Mouse (Mus musculus) thymus, postnatal 25 days (tissue): ENCODE data around the gene D10Wsu102e.
"Not testable (repeated sequence)": the region's sequence is repeated elsewhere in the genome, so short reads cannot be mapped to it uniquely, and the experiment has no call there.

ENCODE experiments used
- DNase-seq: peaks from one replicate; pipeline ENCODE4 v3.0.0; 2022

D10Wsu102e gene

GRCm38 (mm10) chr10:83400896-83401295 lies 40.9 kb downstream of the D10Wsu102e start:
- not testable (repeated sequence) for DNase-seq

- no peak for DNase-seq
Measured at GRCm38 (mm10) chr10:83405031-83405430, 45.0 kb downstream of the D10Wsu102e start.

- no peak for DNase-seq
Measured at GRCm38 (mm10) chr10:83405711-83406110, 45.7 kb downstream of the D10Wsu102e start.

DNA sequence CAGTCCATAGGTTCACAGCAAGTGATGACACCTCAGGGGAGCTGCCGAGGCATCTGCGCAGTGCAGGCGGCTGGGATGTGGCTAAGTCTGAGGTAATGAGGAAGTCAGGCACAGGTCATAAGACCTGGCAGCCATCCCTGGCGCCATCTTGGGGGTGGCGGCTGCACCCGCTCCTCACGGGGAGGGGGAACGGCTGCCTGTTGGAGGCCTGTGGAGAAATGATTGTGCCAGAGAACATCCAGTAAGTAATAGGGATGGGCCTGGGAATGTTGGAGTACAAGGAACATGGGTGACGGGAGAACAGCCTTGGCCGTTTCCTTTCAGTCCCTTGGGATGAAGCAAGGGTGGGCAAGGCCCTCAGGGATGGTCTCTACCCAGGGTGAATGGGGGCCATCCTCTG lies 47.1 kb downstream of the D10Wsu102e start:
- DNase-seq = no peak

DNA sequence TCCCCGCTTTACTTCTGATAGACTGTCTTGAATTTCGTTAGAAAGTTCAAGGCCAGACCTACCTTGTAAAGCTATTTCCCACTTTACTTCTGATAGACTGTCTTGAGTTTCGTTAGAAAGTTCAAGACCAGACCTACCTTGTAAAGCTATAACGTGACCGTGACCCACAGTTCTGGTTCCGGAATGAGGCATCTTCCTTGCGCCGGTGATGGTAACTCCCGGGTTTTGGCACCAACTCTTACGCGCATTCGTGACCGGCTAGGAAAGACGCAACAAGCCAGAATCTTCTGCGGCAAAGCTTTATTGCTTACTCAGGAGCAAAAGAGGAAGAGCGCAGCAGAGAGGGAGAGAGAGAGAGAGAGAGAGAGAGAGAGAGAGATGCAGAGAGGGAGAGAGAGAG lies 58.4 kb downstream of the D10Wsu102e start:
- DNase-seq = not testable (repeated sequence)

DNA sequence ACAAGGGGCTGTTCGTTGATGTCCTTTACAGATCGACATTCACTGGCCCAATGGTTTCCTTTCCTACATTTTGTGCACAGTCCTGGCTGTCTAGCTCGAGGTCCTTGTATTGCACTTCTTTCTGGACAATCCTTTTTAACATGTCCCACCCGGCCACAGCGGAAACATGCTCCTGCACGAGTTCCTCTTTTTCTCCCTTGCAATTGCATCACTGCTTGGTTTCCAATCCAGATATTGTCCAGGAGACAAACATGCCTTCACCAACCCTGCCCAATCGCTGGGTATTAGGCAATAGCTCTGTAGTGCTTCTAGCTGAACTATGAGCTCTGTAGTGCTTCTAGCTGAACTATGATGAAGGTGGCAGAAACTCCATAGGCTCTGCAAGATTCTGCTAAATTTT lies 88.6 kb downstream of the D10Wsu102e start:
- DNase-seq = no peak

- no peak for DNase-seq
Measured at GRCm38 (mm10) chr10:83457531-83457930, 97.5 kb downstream of the D10Wsu102e start.

- DNase-seq = no peak
Measured at GRCm38 (mm10) chr10:83475226-83475625, 115.2 kb downstream of the D10Wsu102e start.

- no peak for DNase-seq
Measured at GRCm38 (mm10) chr10:83477286-83477685, 117.3 kb downstream of the D10Wsu102e start.

DNA sequence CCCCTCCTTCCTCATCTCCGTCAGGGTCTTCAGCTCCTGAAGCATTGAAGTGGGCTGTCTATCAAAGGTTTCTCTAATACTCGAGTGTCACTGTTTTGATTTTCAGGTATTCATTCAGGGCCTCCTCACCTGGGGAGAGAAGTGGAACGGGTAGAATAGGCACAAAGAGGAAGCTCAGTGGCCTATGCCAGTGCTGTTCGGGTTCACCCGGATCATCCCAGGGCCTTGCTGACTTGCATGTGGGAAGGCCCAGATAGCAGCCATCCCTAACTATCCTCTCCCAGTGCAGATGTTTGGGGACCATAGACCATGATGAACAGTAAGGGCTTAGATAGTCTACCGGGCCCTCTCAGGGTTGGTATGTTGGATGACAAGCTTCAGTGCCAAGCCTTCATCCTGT lies 130.5 kb downstream of the D10Wsu102e start:
- DNase-seq = no peak

DNA sequence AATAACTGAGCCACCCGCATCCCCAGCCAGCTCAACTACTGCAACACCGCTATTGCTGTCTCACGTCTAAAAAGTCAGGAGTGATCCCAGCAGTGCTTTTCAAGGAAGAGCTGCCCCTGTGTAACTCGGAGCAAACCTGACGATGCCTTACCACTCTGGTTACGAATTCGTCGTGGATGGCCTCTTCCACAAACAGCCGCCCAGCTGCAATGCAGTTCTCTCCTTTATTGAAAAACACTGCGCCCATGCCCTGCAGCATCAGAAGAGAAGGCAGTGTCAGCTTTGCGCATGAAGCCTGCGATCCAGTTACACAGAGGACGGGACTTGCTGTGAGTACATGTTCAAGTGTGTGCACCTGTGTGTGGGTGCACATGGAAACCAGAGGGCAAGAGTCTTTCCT lies 137.3 kb downstream of the D10Wsu102e start:
- DNase-seq = no peak

GRCm38 (mm10) chr10:83508962-83509660 lies 149.1 kb downstream of the D10Wsu102e start:
- DNase-seq = peak; percentile 44

GRCm38 (mm10) chr10:83511304-83511703 lies 151.3 kb downstream of the D10Wsu102e start:
- no peak for DNase-seq

DNA sequence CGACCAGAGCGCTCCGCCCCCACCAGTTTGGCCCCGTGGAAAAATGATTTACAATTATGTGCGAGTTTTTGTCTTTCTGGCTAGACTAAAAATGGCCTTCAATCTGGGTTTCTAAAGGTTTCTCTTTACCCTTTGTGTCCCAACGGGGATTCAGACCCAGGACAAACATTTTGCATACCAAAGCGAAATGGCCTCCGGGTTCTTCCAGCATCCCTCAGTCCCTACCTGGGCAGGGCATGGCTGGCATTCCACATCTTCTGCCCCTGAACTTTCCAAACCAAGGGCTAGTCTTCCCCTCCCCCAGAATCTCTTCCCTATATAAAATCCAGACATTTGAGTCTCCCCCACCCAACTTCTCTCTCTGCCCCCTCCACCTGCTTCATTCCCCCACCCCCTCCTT lies 153.7 kb downstream of the D10Wsu102e start:
- DNase-seq = no peak

DNA sequence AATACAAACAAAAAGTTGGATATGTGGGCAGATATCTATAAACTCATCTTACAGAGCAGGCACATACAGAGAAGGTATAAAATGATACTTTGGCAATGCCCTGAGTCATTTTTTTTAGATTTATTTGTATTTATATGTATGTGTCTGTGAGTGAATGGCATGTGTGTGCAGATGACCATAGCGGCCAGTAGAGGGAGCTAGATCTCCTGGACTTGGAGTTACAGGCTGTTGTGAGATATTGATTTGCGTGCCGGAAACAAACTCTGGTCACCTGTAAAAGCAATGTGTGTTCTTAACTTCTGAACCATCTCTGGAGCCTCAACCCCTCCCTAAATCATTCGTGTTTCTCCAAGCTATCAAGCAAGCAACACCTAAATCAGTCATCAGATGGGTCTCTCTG lies 161.0 kb downstream of the D10Wsu102e start:
- peak; percentile 8 for DNase-seq

GRCm38 (mm10) chr10:83524238-83524637 lies 164.2 kb downstream of the D10Wsu102e start:
- DNase-seq = not testable (repeated sequence)

DNA sequence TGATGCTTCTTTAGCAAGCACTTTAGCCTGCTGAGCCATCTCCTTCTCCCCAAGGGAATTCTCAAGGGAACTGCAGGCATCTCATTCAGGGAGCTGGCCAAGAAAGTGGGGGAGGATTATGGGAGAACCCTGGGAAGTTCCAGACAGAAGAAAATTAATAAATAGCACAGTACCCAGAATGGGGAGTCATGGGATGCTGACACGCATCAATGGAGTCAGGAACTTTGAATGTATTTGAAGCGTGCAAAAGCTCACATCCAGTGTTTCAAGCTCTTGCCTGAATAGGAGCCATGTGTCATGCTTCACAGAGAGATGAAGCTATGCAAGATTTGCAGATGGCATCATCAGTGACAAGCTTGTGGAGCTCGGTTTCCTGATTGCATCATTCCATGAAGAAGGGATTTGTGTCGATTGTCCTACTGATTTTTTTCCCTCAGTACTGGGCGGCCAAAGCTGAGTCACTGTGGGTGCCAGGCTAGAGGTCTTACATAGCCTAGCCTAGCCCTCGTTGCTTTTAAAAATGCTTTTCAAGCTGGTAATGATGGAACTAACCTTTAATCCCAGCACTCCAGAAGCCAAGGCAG lies 170.5 kb downstream of the D10Wsu102e start:
- no peak for DNase-seq

DNA sequence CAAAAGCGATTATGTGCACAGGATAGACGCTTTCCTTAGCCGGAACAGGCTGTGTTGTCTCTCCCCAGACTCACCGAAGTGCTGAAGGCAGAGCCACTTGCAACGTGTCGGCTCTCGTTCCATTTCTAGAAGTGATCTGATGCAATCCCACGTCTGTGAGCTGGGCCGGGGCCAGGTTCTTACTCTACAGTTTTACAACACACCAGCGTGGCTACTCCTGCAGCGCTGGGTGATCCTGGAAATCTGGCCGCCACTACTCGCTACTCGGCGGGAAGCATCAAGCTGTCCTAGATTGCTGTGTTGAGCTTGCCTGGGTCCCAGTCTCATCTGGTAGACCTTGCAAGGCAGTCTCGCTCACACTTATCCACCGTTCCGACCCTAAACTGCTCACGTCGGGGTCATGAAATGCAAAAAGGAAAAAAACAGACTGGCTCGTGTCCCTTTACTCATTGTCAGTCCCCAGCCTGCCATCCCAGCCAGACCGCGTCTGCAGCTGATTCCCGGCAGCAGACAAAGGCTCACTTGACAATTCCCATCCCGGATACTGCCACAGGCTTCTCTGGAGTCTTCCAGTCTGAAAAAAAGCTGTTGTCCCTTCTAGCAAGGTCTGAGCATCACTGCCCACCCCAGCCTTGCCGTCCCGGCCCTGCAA lies 173.4 kb downstream of the D10Wsu102e start:
- DNase-seq = no peak

GRCm38 (mm10) chr10:83533910-83534283 lies 173.9 kb downstream of the D10Wsu102e start, which contains the start of gene Aldh1l2:
Gene Aldh1l2 (minus strand): TSS chr10:83534140.
- DNase-seq = peak; percentile 42

DNA sequence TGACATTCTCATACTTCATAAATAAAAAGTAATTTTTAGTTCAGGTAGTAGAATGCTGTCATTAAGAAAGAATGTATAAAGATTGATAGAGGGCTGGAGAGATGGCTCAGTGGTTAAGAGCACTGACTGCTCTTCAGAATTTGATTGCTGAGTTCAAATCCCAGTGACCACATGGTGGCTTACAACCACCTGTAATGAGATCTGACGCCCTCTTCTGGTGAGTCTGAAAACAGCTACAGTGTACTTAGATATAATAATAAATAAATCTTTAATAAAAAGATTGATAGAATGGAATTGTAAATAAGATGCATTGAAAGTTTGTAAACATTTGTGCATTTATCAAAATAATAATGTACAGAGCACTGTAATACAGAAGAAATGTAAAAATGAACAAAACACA lies 176.4 kb downstream of the D10Wsu102e start:
- no peak for DNase-seq
